Mouse (Mus musculus) kidney, adult 2 months (tissue): ENCODE results near the gene Trarg1. TPM values are rescaled to one million over a fixed set of nuclear protein-coding genes. Genes with fewer than 3 reads are reported as not detected.

Experiments used
- DNase-seq: peaks from one replicate; pipeline ENCODE4 v3.0.0; 2021
- H3K27ac ChIP-seq: fragments of 200-500 bp; 2 replicates; pipeline ENCODE4 v1.5.1; 2012; ENCODE audit warnings: low read depth, low read length, control low read depth, inconsistent platforms; ENCODE audit not compliant: insufficient read depth
- H3K27me3 ChIP-seq: fragments of 200-500 bp; replicated peaks from 2 replicates; pipeline ENCODE4 v1.6.1; 2012; ENCODE audit warnings: mild to moderate bottlenecking, moderate library complexity, low read length, inconsistent platforms; ENCODE audit not compliant: control insufficient read depth, insufficient read depth
- H3K36me3 ChIP-seq: fragments of 200-500 bp; 2 replicates; pipeline ENCODE4 v1.6.1; 2012; ENCODE audit warnings: mild to moderate bottlenecking, moderate library complexity, low read length, inconsistent platforms; ENCODE audit not compliant: control insufficient read depth, insufficient read depth
- H3K4me1 ChIP-seq: fragments of 200-500 bp; 2 replicates; pipeline ENCODE4 v1.6.1; 2011; ENCODE audit warnings: low read length; ENCODE audit not compliant: control insufficient read depth, insufficient read depth
- H3K4me3 ChIP-seq: fragments of 200-500 bp; 2 replicates; pipeline ENCODE4 v1.5.1; 2011; ENCODE audit warnings: mild to moderate bottlenecking, low read depth, low read length, control low read depth; ENCODE audit not compliant: insufficient read depth
- CTCF ChIP-seq: fragments of 200-500 bp; conservative IDR thresholded peaks from 2 replicates; pipeline ENCODE4 v1.5.1; 2011; ENCODE audit warnings: low read depth, mild to moderate bottlenecking, control low read depth, low read length, moderate library complexity, mixed read lengths; ENCODE audit not compliant: insufficient read depth, insufficient read length
- POLR2A ChIP-seq: fragments of 200-500 bp; IDR thresholded peaks from one replicate; pipeline ENCODE4 v1.6.1; 2011; ENCODE audit warnings: low read depth, low read length, control low read depth
- WGBS: fragments of 180-500 bp; shearing (Covaris S2); methylation state at CpG from one replicate; pipeline ENCODE4 v1.1.7; 2018; 5-methylcytosine and 5-hydroxymethylcytosine counted together
- polyA plus RNA-seq: library from polyadenylated mRNA; depleted of rRNA; stranded (reverse); fragments of >200 nt; gene quantifications from 2 replicates; pipeline ENCODE4 v1.2.3, GENCODE M21; 2012

Gene Trarg1
- polyA plus RNA-seq, 1 experiment: 2.8 TPM

DNA sequence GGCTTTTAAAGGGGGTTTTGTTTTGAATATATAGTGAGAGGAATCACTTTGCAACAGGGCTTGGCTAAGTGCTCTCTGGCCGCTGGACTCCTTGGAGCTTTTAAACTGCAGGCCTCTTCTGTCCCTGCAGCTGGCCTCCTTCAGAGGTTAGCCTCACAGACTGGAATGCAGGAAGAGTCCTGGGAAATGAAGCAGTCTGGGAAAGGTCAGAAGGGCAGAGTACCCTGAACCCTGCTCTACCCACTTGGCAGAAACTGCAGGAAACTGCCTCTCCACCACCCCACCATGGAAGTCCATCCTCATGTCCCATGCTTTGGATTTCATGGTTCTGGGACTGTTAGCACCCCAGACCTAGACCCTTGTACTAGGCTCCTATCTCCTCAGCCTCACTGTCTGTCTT is 29.3 kb downstream of the Trarg1 start:
- TF ChIP-seq CTCF: no peak
- WGBS: 44% methylated on average over 1 of the region's 1 CpGs
- no peaks in the 10 kb centered on the region for H3K4me1 ChIP-seq
- no peaks in the 10 kb centered on the region for H3K27me3 ChIP-seq
- H3K36me3 ChIP-seq: no peaks in the 10 kb centered on the region
- no peak overlapping the region for H3K4me3 ChIP-seq
- H3K27ac ChIP-seq: no peak overlapping the region
- DNase-seq: peak; percentile 72

DNA sequence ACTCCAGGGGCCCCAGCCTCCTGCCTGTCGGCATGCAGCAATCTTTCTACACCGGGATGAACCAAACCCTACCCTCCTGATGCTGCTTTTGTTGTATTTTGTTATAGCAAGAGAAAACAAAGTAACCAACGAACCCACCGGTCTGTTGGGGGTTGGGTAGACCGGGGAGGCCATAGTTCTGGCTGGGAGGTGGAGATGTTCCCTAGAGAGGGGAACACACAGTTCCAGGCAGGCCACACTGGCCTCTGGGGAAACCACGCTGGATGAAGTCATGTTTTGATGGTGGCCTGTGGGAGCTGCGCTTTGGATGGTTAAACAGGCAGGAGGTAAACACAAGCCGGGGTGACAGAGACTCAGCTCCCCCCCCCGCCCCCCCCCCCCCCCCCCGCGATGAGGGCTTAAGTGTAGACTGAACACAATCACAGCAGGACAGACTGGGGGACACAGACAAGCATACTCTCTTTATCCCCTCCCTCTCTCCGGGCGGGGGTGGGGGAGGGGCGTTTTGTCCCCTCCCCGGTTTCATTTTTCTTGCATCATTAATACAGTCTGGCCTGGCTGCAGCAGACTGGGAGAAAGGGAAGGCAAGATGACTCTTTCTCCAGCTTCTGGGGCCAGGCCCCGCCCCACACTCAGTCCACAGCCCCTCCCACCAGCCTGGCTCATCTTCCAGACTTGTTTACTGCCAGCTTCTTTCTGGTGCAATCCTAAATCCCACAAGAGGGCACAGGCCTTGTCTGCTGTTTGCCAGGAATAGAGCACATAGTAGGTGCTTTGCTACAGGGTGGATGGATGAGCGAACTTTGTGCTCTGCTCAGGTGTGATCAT is 30.2 kb downstream of the Trarg1 start:
- DNase-seq: peak; percentile 30
- H3K4me3 ChIP-seq: no peak overlapping the region
- H3K27me3 ChIP-seq: no peaks in the 10 kb centered on the region
- TF ChIP-seq CTCF (no peak), POLR2A (no peak)
- 29% methylated on average over 14 of the region's 17 CpGs for WGBS
- H3K4me1 ChIP-seq: no peaks in the 10 kb centered on the region
- H3K36me3 ChIP-seq: no peaks in the 10 kb centered on the region
- H3K27ac ChIP-seq: no peak overlapping the region

DNA sequence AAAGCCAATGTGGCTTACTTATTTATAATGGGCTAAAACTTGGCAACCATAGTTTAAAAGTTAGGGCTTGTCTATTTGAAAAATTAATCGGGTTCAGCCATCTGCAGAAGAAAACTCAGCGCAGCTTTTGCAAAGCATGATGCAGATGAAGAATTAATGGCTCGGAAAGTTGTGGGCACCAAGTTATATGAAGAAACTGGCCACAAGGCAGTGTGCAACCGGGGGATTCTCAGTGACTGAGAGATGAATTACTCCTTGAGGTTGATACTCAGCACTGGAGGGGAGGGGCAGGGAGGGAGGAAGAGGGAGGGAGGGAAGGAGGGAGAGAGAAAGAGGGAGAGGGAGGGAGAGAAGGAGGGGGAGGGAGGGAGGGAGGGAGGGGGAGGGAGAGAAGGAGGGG is 37.4 kb downstream of the Trarg1 start:
- H3K27me3 ChIP-seq: no peaks in the 10 kb centered on the region
- H3K4me3 ChIP-seq: no peak overlapping the region
- no peak overlapping the region for H3K27ac ChIP-seq
- no peak for DNase-seq
- H3K36me3 ChIP-seq: no peaks in the 10 kb centered on the region
- whole genome bisulfite sequencing: 45% methylated on average over 4 of the region's 4 CpGs
- no peak for TF ChIP-seq CTCF
- no peak for TF ChIP-seq POLR2A
- H3K4me1 ChIP-seq: no peaks in the 10 kb centered on the region

DNA sequence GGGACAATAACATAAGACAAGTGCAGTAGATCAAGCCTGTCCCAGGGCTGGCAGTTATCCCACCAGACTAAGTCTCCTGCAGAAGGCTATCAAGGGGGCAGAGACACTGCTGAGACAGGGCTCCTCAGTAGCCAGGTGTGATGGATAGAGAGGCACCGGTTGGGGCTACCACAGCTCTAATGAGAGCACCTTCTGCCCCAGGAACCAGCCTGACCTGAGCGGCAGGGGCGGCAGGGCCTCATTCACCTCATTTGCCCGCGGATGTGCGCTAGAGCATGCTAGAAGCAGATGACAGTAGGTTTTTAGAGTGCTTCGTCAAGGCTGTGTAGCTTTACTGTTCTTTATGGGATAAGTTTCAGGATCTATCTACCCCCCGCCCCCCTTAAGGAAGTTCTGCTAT is 44.3 kb downstream of the Trarg1 start:
- Histone ChIP-seq H3K27ac (no peak overlapping the region), H3K27me3 (no peaks in the 10 kb centered on the region), H3K36me3 (no peaks in the 10 kb centered on the region; the same call in 1 of the 2 replicates), H3K4me1 (no peaks in the 10 kb centered on the region), H3K4me3 (no peak overlapping the region)
- no peak for TF ChIP-seq POLR2A
- no peak for TF ChIP-seq CTCF
- WGBS: 53% methylated on average over 8 of the region's 8 CpGs
- DNase-seq: no peak

DNA sequence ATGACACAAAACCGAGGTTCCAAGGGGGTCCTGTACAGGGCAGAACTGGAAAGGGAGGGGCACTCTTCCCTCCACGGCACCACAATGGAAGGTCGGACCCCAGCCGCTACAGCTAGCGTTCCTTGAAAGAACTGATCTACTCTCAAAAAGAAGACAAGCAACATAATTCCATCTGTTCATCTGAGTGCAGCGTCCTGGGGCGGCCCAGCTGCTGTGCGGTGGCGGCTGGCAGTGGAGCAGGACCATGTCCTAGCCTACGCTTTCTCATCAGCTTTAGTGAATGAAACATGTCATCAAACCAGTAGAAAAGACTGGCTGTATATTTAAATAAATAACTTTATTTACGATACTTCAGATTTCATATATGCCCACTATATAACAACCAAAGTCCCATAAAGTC is 48.5 kb downstream of the Trarg1 start:
- 90% methylated on average over 11 of the region's 11 CpGs for WGBS
- no peak overlapping the region for H3K27ac ChIP-seq
- no peak for DNase-seq
- no peak overlapping the region for H3K4me3 ChIP-seq
- H3K27me3 ChIP-seq: no peaks in the 10 kb centered on the region
- no peaks in the 10 kb centered on the region for H3K4me1 ChIP-seq
- TF ChIP-seq CTCF: no peak
- no peak for TF ChIP-seq POLR2A
- peaks cover 2% of the 10 kb centered on the region for H3K36me3 ChIP-seq

DNA sequence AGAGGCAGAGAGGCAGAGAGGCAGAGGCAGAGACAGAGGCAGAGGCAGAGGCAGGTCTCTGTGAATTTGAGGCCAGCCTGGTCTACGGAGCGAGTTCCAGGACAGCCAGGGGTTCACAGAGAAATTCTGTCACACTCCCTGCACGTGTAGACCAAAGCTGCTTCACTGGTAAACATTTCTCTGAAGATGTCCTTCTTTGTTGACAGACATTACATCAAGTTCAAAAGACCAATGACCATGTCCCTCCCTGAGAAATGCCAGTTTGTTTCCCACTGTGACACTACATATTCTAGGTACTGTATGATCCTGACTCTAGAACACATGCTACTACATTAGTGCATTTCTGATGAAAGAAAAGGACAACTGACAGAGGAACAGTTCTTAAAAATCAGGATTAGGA is 51.0 kb downstream of the Trarg1 start:
- Histone ChIP-seq H3K4me1 (no peaks in the 10 kb centered on the region), H3K27me3 (no peaks in the 10 kb centered on the region), H3K4me3 (no peak overlapping the region), H3K27ac (no peak overlapping the region), H3K36me3 (peaks cover 6% of the 10 kb centered on the region)
- TF ChIP-seq POLR2A (no peak), CTCF (no peak)
- DNase-seq: no peak
- WGBS: 77% methylated on average over 3 of the region's 3 CpGs

DNA sequence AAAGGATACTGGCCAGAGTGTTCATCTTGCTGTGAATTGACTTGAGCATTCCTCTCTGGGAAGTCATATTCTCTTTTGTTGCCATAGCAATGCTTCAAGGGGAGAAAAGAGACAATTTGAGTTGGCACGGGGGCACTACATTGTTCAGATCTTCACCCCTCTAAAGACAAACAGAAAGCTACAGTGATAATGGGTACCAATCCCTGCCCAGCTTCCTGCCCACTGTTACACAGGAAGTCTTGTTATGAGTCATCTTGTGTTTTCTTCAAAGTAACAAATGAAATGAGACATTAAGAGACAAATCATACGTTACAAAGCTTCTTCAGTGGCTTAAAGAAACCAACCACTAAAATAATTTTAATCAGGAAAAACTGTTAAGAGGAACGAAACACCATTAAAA is 55.0 kb downstream of the Trarg1 start:
- peak; percentile 16 for DNase-seq
- no peaks in the 10 kb centered on the region for H3K27me3 ChIP-seq
- no peak overlapping the region for H3K4me3 ChIP-seq
- H3K27ac ChIP-seq: peak overlapping the region; percentile 61; the same call in 1 of the 2 replicates
- peaks cover 6% of the 10 kb centered on the region for H3K36me3 ChIP-seq
- no peaks in the 10 kb centered on the region for H3K4me1 ChIP-seq
- WGBS: 66% methylated on average over 3 of the region's 3 CpGs
- TF ChIP-seq CTCF: no peak
- TF ChIP-seq POLR2A: no peak
